Mouse (Mus musculus) embryonic fibroblast, embryonic 13.5 days (primary cell): ENCODE data around the gene Enoph1.

Experiments used
- CTCF ChIP-seq: IDR thresholded peaks from 2 replicates; pipeline ENCODE4 v1.5.1; 2011; ENCODE audit warnings: mild to moderate bottlenecking, control low read depth, low read length, moderate library complexity, borderline replicate concordance; ENCODE audit not compliant: insufficient read depth
- POLR2A ChIP-seq: IDR thresholded peaks from 2 replicates; pipeline ENCODE4 v1.6.1; 2011; ENCODE audit warnings: low read depth, mild to moderate bottlenecking, control low read depth, low read length, moderate library complexity

- TF ChIP-seq CTCF (no peak), POLR2A (no peak)
Observed at GRCm38 (mm10) chr5:100024868-100025267, 14.9 kb upstream of the Enoph1 start.
